Mouse (Mus musculus) hindbrain, postnatal 0 days (tissue): ENCODE results near the gene Zranb3. TPM values are rescaled to one million over a fixed set of nuclear protein-coding genes. Genes with fewer than 3 reads are reported as not detected.
"Not testable (repeated sequence)": the region's sequence is repeated elsewhere in the genome, so short reads cannot be mapped to it uniquely, and the experiment has no call there.

Experiments used
- ATAC-seq: fragments of 200-750 bp; cut with Nextera tagmentation; 2 replicates; pipeline ENCODE4 v1.8.0; 2017; ENCODE audit warnings: mild to moderate bottlenecking, moderate TSS enrichment, moderate library complexity
- DNase-seq: peaks from one replicate; pipeline ENCODE4 v3.0.0-alpha.2; 2015; ENCODE audit warnings: low spot score
- H3K27ac ChIP-seq: fragments of 300-500 bp; sonication (generic); 2 replicates; pipeline ENCODE4 v1.5.1; 2014; ENCODE audit warnings: mild to moderate bottlenecking
- H3K27me3 ChIP-seq: fragments of 300-500 bp; sonication (generic); 2 replicates; pipeline ENCODE4 v1.6.1; 2014; ENCODE audit warnings: low read length, mixed read lengths; ENCODE audit not compliant: insufficient read depth
- H3K36me3 ChIP-seq: fragments of 300-500 bp; sonication (generic); 2 replicates; pipeline ENCODE4 v1.6.1; 2014; ENCODE audit warnings: low read length, mixed read lengths; ENCODE audit not compliant: insufficient read depth
- H3K4me1 ChIP-seq: fragments of 300-500 bp; sonication (generic); 2 replicates; pipeline ENCODE4 v1.6.1; 2014; ENCODE audit warnings: antibody characterized with exemption, low read length, mixed read lengths; ENCODE audit not compliant: insufficient read depth
- H3K4me2 ChIP-seq: fragments of 300-500 bp; sonication (generic); 2 replicates; pipeline ENCODE4 v1.6.1; 2014; ENCODE audit warnings: low read depth, mild to moderate bottlenecking, low read length, moderate library complexity, mixed read lengths
- H3K4me3 ChIP-seq: fragments of 300-500 bp; sonication (generic); 2 replicates; pipeline ENCODE4 v1.5.1; 2014; ENCODE audit warnings: low read length
- H3K9ac ChIP-seq: fragments of 300-500 bp; sonication (generic); replicated peaks from 2 replicates; pipeline ENCODE4 v1.6.1; 2014; ENCODE audit warnings: mild to moderate bottlenecking, low read length, moderate library complexity, mixed read lengths
- H3K9me3 ChIP-seq: fragments of 300-500 bp; sonication (generic); 2 replicates; pipeline ENCODE4 v1.6.1; 2016; ENCODE audit warnings: low read length, mixed read lengths
- CTCF ChIP-seq: IDR thresholded peaks from 2 replicates; pipeline ENCODE4 v1.5.1; 2016; ENCODE audit warnings: antibody characterized with exemption, control low read depth, low read depth
- WGBS: fragments of 180-500 bp; shearing (Covaris S2); extraction: QIAGEN DNeasy Blood & Tissue Kit; methylation state at CpG from one replicate; pipeline ENCODE4 v1.1.7; 2014; 5-methylcytosine and 5-hydroxymethylcytosine counted together
- polyA plus RNA-seq: library from polyadenylated mRNA; unstranded; fragments of >200 nt; fragmentation: Nextera tagmentation; extraction: Ambion mirVana; gene quantifications from 2 replicates; pipeline ENCODE4 v1.2.1, GENCODE M21; 2015
- total RNA-seq: library from RNA; depleted of rRNA; stranded (reverse); fragments of >200 nt; gene quantifications from 2 replicates; pipeline ENCODE4 v1.2.3, GENCODE M21; 2014

Zranb3 gene
- total and polyA plus RNA-seq, 2 experiments from 2014 or later, result 3.8 to 8.9 TPM

DNA sequence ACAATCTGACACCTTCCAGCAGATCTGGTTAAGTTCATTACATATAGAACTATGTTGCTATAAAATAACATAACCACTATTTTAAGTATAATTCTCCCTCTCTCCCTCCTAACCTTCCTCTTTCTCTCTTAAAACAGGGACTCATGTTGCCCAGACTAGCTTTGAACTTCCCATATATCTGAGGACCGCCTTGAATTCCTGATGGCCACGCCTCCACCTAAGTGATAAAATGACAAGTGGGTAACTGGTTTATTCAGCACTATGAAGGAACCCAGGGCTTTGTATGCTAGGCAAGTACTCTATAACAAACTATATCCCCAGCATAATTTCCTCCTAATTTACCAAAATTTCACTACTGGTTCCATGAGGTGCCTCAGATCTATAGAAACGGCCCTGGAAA is 139.5 kb downstream of the Zranb3 start:
- H3K4me3 ChIP-seq, result no peak overlapping the region
- H3K9ac ChIP-seq, result no peak overlapping the region
- no peaks in the 10 kb centered on the region for H3K36me3 ChIP-seq
- no peaks in the 10 kb centered on the region for H3K4me1 ChIP-seq
- DNase-seq (no peak), ATAC-seq (no peak)
- H3K9me3 ChIP-seq, result no peaks in the 10 kb centered on the region
- H3K27me3 ChIP-seq, result no peaks in the 10 kb centered on the region
- H3K27ac ChIP-seq, result no peak overlapping the region
- no peak overlapping the region for H3K4me2 ChIP-seq
- no peak for TF ChIP-seq CTCF
- 94% methylated on average over 3 of the region's 3 CpGs for WGBS

GRCm38 (mm10) chr1:127961140-127961539 is 141.7 kb downstream of the Zranb3 start:
- Histone ChIP-seq H3K36me3 (no peaks in the 10 kb centered on the region), H3K4me3 (no peak overlapping the region), H3K27ac (no peak overlapping the region), H3K4me1 (no peaks in the 10 kb centered on the region), H3K27me3 (no peaks in the 10 kb centered on the region), H3K4me2 (no peak overlapping the region), H3K9me3 (no peaks in the 10 kb centered on the region), H3K9ac (no peak overlapping the region)
- 96% methylated on average over 1 of the region's 1 CpGs for WGBS
- no peak for DNase-seq
- TF ChIP-seq CTCF, result no peak
- ATAC-seq, result no peak

- ATAC-seq (peak; percentile 21; the same call in 1 of the 2 replicates), DNase-seq (no peak)
- TF ChIP-seq CTCF, result no peak
- no peaks in the 10 kb centered on the region for H3K9me3 ChIP-seq
- peak overlapping the region; percentile 13; the same call in 1 of the 2 replicates for H3K4me2 ChIP-seq
- H3K4me3 ChIP-seq, result no peak overlapping the region
- no peaks in the 10 kb centered on the region for H3K27me3 ChIP-seq
- WGBS, result 17% methylated on average over 7 of the region's 7 CpGs
- H3K9ac ChIP-seq, result no peak overlapping the region
- H3K4me1 ChIP-seq, result no peaks in the 10 kb centered on the region
- no peaks in the 10 kb centered on the region for H3K36me3 ChIP-seq
- peak overlapping the region; percentile 69 for H3K27ac ChIP-seq
Measured at GRCm38 (mm10) chr1:127959312-127959718, 143.5 kb downstream of the Zranb3 start.

DNA sequence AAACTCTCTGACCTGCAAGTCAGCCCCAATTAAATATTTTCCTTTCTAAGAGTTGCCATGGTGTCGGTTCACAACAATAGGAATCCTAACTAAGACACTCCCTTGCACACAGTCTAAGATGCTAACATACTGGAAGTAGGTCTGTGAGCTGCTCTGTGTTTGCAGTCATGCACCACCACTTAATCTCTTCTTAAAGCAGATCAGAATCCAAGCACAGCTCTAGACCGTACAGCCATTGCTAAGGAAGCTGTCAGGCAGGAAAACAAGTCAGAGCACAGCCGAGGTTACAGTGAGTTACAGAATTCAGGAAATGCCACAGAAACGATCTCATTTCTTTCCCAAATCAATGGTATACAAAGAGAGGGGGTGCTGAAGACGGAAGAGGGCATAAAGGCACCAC is 144.0 kb downstream of the Zranb3 start:
- TF ChIP-seq CTCF, result no peak
- DNase-seq (no peak), ATAC-seq (peak; percentile 71)
- Histone ChIP-seq H3K27ac (peak overlapping the region; percentile 69), H3K4me3 (no peak overlapping the region), H3K9me3 (no peaks in the 10 kb centered on the region), H3K36me3 (no peaks in the 10 kb centered on the region), H3K27me3 (no peaks in the 10 kb centered on the region), H3K9ac (no peak overlapping the region), H3K4me2 (no peak overlapping the region), H3K4me1 (no peaks in the 10 kb centered on the region)
- WGBS, result 26% methylated on average over 5 of the region's 5 CpGs

DNA sequence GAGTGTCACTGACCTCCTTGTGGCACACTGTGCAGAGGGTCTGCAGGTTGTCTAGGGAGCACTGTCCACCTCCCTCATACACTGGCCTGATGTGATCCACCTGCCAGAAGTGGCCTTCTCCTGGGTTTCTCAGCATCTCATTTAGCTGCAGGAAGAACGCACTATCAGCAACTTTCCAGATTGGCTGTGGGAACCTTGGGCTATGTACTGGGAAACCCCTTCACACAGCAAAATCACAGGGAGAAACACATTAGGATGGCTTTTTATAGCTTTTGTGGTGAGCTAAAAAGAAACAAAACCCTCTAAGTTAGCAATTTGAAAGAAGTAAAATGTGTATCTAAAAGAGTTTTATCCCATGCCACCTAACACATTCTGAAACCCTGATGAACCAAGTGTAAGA is 146.3 kb downstream of the Zranb3 start:
- H3K9ac ChIP-seq, result no peak overlapping the region
- TF ChIP-seq CTCF, result no peak
- H3K9me3 ChIP-seq, result no peaks in the 10 kb centered on the region
- DNase-seq, result no peak
- H3K4me2 ChIP-seq, result no peak overlapping the region
- no peaks in the 10 kb centered on the region for H3K36me3 ChIP-seq
- 81% methylated on average over 1 of the region's 1 CpGs for WGBS
- H3K27ac ChIP-seq, result no peak overlapping the region
- no peaks in the 10 kb centered on the region for H3K4me1 ChIP-seq
- peak; percentile 24; the same call in 1 of the 2 replicates for ATAC-seq
- no peaks in the 10 kb centered on the region for H3K27me3 ChIP-seq
- H3K4me3 ChIP-seq, result no peak overlapping the region

- DNase-seq, result no peak
- Histone ChIP-seq H3K36me3 (no peaks in the 10 kb centered on the region), H3K27me3 (no peaks in the 10 kb centered on the region), H3K4me1 (no peaks in the 10 kb centered on the region), H3K9me3 (no peaks in the 10 kb centered on the region), H3K27ac (no peak overlapping the region), H3K4me3 (no peak overlapping the region), H3K4me2 (no peak overlapping the region), H3K9ac (no peak overlapping the region)
- no peak for ATAC-seq
- TF ChIP-seq CTCF, result no peak
- 71% methylated on average over 4 of the region's 4 CpGs for WGBS
Measured at GRCm38 (mm10) chr1:127954800-127955199, 148.0 kb downstream of the Zranb3 start.

GRCm38 (mm10) chr1:127954198-127954597 is 148.6 kb downstream of the Zranb3 start:
- H3K27ac ChIP-seq, H3K9me3 ChIP-seq, H3K4me2 ChIP-seq, H3K4me1 ChIP-seq, H3K9ac ChIP-seq, H3K27me3 ChIP-seq, DNase-seq, ATAC-seq, H3K4me3 ChIP-seq, H3K36me3 ChIP-seq: not testable (repeated sequence)
- WGBS, result 66% methylated on average over 4 of the region's 4 CpGs
